Mouse (Mus musculus) kidney, embryonic 14.5 days (tissue): ENCODE measurements at regions not wholly inside any gene's neighbourhood (a gene's known extent, or its start where the extent isn't known, plus 50 kb on each side); places are given as distances from the start of the nearest gene placed in this dataset.
"Not testable (repeated sequence)": the region's sequence is repeated elsewhere in the genome, so short reads cannot be mapped to it uniquely, and the experiment has no call there.

Experiments
- ATAC-seq: fragments of 200-750 bp; cut with Nextera tagmentation; 2 replicates; pipeline ENCODE4 v1.8.0; 2017; ENCODE audit warnings: moderate number of reproducible peaks, mild to moderate bottlenecking, moderate TSS enrichment, moderate library complexity; ENCODE audit not compliant: low FRiP score, low TSS enrichment
- H3K27ac ChIP-seq: fragments of 300-500 bp; sonication (generic); 2 replicates; pipeline ENCODE4 v1.5.1; 2014; ENCODE audit warnings: low read depth, mild to moderate bottlenecking, low read length, moderate library complexity, mixed read lengths
- H3K27me3 ChIP-seq: fragments of 300-500 bp; sonication (generic); 2 replicates; pipeline ENCODE4 v1.6.1; 2014; ENCODE audit warnings: mild to moderate bottlenecking, low read length; ENCODE audit not compliant: control insufficient read depth, insufficient read depth
- H3K36me3 ChIP-seq: fragments of 300-500 bp; sonication (generic); 2 replicates; pipeline ENCODE4 v1.6.1; 2014; ENCODE audit warnings: low read length, mixed read lengths; ENCODE audit not compliant: control insufficient read depth, insufficient read depth
- H3K4me1 ChIP-seq: fragments of 300-500 bp; sonication (generic); 2 replicates; pipeline ENCODE4 v1.6.1; 2014; ENCODE audit warnings: low read length, mixed read lengths; ENCODE audit not compliant: control insufficient read depth, insufficient read depth
- H3K4me2 ChIP-seq: fragments of 300-500 bp; sonication (generic); replicated peaks from 2 replicates; pipeline ENCODE4 v1.6.1; 2014; ENCODE audit warnings: low read depth, mild to moderate bottlenecking, low read length
- H3K4me3 ChIP-seq: fragments of 300-500 bp; sonication (generic); 2 replicates; pipeline ENCODE4 v1.5.1; 2014; ENCODE audit warnings: mild to moderate bottlenecking, low read length
- H3K9ac ChIP-seq: fragments of 300-500 bp; sonication (generic); 2 replicates; pipeline ENCODE4 v1.6.1; 2014; ENCODE audit warnings: low read depth, mild to moderate bottlenecking, low read length, moderate library complexity
- H3K9me3 ChIP-seq: fragments of 300-500 bp; sonication (generic); 2 replicates; pipeline ENCODE4 v1.6.1; 2016; ENCODE audit warnings: low read length; ENCODE audit not compliant: control insufficient read depth
- WGBS: fragments of 180-500 bp; shearing (Covaris S2); extraction: QIAGEN DNeasy Blood & Tissue Kit; methylation state at CpG from one replicate; pipeline ENCODE4 v1.1.7; 2014; 5-methylcytosine and 5-hydroxymethylcytosine counted together

DNA sequence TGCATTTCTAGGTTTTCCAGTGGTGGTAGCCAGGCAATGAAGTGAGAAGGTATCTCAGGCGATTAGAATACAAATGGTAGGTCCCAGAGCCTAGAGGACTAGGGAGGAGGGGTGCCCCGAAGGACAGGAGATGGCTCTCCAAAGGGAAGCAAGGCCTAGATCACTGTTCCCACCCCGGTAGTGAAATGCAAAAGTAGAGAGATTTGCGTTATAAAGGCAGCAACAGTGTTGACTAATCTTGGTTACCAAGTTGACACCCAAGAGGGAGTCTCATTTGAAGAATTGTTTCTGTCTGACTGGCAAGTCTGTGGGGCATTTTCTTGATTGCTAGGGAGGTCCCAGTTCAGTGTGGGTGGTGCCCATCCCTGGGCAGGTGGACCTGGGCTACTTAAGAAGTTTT, 278.8 kb downstream of the Diras2 start:
- no peaks in the 10 kb centered on the region for H3K27me3 ChIP-seq
- no peaks in the 10 kb centered on the region for H3K9me3 ChIP-seq
- H3K27ac ChIP-seq: no peak overlapping the region
- no peaks in the 10 kb centered on the region for H3K36me3 ChIP-seq
- H3K9ac ChIP-seq: no peak overlapping the region
- no peak overlapping the region for H3K4me2 ChIP-seq
- WGBS: 37% methylated on average over 4 of the region's 4 CpGs
- H3K4me3 ChIP-seq: no peak overlapping the region
- no peak for ATAC-seq
- H3K4me1 ChIP-seq: no peaks in the 10 kb centered on the region

DNA sequence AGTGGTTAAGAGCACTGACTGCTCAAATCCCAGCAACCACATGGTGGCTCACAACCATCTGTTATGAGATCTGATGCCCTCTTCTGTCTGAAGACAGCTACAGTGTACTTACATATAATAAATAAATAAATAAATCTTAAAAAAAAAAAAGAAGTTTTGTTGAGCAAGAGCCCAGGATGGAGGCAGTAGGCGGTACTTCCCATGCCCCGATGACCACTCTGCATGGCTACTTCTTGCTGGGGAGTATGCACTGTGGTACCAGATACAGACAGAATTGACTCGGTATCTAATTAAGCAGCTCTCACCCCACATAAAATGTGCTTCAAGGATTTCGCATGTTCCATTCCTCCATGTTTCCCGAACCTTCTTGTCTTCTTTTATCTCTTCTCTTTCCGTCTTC, 278.4 kb downstream of the Diras2 start:
- not testable (repeated sequence) for H3K9me3 ChIP-seq, H3K4me2 ChIP-seq, H3K36me3 ChIP-seq, H3K9ac ChIP-seq, H3K27ac ChIP-seq, H3K27me3 ChIP-seq, H3K4me1 ChIP-seq, H3K4me3 ChIP-seq
- 0 out of 2 replicates have a peak, but pooled peaks have one; percentile 60 for ATAC-seq
- 42% methylated on average over 6 of the region's 6 CpGs for WGBS

DNA sequence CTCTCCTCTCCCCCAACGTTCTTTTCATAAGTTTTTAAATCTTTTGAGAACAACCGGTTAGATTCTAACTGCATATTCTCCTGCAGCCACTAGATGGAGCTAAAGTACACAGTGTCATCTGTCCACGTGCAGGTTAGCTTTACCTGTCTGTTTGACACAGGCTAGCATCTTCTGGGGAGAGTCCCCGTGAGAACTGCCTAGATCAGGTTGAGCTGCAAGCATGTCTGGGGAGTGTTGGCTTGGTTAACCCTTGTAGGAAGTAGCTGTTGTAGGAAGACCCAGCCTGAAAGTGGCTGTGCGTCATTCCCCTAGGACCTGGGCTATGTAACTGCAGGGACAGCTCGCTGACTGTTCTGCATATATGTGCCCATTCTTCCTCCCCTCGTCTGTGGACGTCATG, 277.9 kb downstream of the Diras2 start:
- Histone ChIP-seq H3K27me3 (no peaks in the 10 kb centered on the region), H3K4me2 (no peak overlapping the region), H3K4me1 (no peaks in the 10 kb centered on the region), H3K4me3 (no peak overlapping the region), H3K36me3 (no peaks in the 10 kb centered on the region), H3K27ac (no peak overlapping the region), H3K9ac (no peak overlapping the region), H3K9me3 (no peaks in the 10 kb centered on the region)
- ATAC-seq: peak; percentile 52; the same call in 1 of the 2 replicates
- WGBS: 36% methylated on average over 8 of the region's 8 CpGs

DNA sequence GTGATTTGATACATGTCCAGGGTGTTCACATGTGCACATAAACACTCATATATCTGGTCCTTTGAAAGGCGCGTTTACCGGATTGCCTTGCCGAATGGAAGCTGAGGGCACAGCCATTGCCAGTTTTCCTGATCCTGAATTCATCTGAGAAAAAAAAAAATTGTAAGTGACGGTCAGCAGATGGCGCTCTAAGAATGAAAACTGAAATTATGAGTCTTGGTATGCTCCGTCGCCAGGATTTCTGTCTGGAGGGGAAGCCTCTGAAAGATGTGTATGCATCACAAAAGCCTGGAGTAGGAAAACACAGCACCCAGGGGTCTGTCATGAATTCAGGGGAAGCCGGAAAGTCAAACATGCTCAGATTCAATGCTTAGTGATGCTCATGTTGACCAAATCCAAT, 276.9 kb downstream of the Diras2 start:
- Histone ChIP-seq H3K4me2 (no peak overlapping the region), H3K4me3 (no peak overlapping the region), H3K36me3 (no peaks in the 10 kb centered on the region), H3K27ac (no peak overlapping the region), H3K9ac (no peak overlapping the region), H3K27me3 (no peaks in the 10 kb centered on the region), H3K4me1 (no peaks in the 10 kb centered on the region), H3K9me3 (no peaks in the 10 kb centered on the region)
- 17% methylated on average over 9 of the region's 9 CpGs for WGBS
- no peak for ATAC-seq

DNA sequence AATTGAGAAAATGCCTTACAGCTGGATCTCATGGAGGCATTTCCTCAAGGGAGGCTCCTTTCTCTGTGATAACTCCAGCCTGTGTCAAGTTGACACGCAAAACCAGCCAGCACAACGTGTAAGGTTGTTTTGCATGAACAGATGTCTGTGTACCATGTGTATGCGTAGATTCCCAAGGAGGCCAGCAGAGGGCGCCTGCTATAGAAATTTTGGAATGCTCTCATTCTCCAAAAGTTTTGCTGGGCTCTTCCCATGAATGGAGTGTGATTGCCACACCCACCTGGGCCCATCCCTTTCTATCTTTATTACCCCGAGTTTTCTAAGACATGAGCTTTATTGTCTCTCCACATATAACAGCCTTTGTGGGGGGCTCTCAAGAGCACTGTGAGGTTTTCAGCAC, 275.4 kb downstream of the Diras2 start:
- WGBS: 75% methylated on average over 5 of the region's 5 CpGs
- H3K9me3 ChIP-seq: no peaks in the 10 kb centered on the region
- no peaks in the 10 kb centered on the region for H3K36me3 ChIP-seq
- no peak overlapping the region for H3K4me3 ChIP-seq
- no peak overlapping the region for H3K4me2 ChIP-seq
- no peaks in the 10 kb centered on the region for H3K27me3 ChIP-seq
- no peak overlapping the region for H3K9ac ChIP-seq
- no peak for ATAC-seq
- no peaks in the 10 kb centered on the region for H3K4me1 ChIP-seq
- no peak overlapping the region for H3K27ac ChIP-seq

DNA sequence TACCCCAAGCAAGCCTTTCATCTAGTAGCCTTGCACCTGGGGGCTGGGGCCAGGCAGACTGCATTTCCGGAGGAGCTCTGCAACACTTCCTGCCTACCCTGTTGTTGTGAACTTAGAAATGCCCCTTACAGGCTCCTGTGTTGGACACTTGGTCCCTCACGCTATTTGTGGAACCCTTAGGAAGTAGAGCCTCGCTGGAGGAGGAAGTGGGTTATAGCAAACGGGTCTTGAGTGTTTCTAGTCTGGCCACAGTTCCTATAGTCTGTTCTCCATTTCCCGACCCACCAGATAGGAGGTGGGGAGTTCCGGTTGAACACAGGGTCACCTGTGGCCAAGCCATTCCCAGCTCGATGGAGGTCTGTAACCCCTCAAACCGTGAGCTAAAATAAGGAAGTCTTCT, 272.7 kb downstream of the Diras2 start:
- H3K27ac ChIP-seq: no peak overlapping the region
- no peaks in the 10 kb centered on the region for H3K36me3 ChIP-seq
- H3K4me2 ChIP-seq: no peak overlapping the region
- H3K9ac ChIP-seq: no peak overlapping the region
- H3K9me3 ChIP-seq: no peaks in the 10 kb centered on the region
- H3K4me1 ChIP-seq: no peaks in the 10 kb centered on the region
- WGBS: 81% methylated on average over 8 of the region's 8 CpGs
- H3K4me3 ChIP-seq: no peak overlapping the region
- no peak for ATAC-seq
- no peaks in the 10 kb centered on the region for H3K27me3 ChIP-seq

DNA sequence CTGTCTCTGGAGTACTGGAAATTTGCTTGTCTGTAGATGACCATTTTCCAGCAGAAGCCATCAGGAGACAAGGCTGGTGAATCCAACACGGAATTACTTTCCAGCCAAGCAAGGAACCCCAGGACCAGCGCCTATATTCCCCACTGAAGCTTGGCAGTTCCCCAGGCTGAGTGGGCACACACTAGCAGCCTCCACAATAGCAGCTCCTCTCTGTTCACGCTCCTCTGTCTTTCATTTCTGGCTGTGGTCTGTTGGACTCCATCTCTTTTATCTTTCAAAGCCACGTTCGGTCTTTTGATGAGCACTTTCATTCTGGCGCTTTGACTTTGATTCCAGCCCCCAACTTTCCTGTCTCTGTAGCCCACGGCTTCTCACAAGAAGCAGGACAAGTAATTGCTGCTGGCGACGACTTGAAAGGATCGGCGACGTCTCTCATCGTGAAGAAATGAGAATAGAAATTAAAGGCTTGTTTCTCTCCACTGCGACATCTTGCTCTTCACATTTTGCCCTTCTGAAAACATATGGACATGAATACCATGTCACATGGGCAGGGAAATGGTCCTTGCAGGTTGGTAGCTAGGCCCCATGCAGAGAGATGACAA, 268.0 kb downstream of the Diras2 start:
- no peak for ATAC-seq
- H3K4me2 ChIP-seq: no peak overlapping the region
- no peaks in the 10 kb centered on the region for H3K9me3 ChIP-seq
- no peak overlapping the region for H3K9ac ChIP-seq
- no peaks in the 10 kb centered on the region for H3K4me1 ChIP-seq
- 94% methylated on average over 14 of the region's 14 CpGs for WGBS
- H3K27ac ChIP-seq: no peak overlapping the region
- H3K36me3 ChIP-seq: no peaks in the 10 kb centered on the region
- H3K27me3 ChIP-seq: no peaks in the 10 kb centered on the region
- H3K4me3 ChIP-seq: no peak overlapping the region

DNA sequence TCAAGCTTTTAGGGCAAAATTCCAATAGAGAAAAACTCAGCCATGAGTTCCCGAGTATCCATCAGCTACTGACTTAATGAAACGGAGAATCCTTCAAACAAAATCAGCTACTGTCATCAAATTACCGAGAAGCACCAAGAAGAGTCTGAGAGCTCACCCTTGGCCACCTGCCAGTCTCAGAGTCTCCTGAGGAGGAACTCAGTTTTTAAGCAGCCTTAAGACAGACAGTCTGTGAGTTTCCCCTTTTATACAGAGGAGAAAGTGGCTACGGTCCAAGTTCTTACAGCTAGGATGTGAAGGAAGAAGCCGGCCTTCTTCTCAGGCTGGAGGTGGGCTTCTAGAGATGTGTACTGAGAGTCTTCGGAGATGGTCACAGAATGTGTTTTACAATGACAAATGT, 262.8 kb downstream of the Diras2 start:
- 44% methylated on average over 6 of the region's 6 CpGs for whole genome bisulfite sequencing
- Histone ChIP-seq H3K9ac (no peak overlapping the region), H3K4me2 (no peak overlapping the region), H3K4me1 (no peaks in the 10 kb centered on the region), H3K9me3 (no peaks in the 10 kb centered on the region), H3K27me3 (no peaks in the 10 kb centered on the region), H3K36me3 (no peaks in the 10 kb centered on the region), H3K4me3 (no peak overlapping the region), H3K27ac (no peak overlapping the region)
- ATAC-seq: no peak

DNA sequence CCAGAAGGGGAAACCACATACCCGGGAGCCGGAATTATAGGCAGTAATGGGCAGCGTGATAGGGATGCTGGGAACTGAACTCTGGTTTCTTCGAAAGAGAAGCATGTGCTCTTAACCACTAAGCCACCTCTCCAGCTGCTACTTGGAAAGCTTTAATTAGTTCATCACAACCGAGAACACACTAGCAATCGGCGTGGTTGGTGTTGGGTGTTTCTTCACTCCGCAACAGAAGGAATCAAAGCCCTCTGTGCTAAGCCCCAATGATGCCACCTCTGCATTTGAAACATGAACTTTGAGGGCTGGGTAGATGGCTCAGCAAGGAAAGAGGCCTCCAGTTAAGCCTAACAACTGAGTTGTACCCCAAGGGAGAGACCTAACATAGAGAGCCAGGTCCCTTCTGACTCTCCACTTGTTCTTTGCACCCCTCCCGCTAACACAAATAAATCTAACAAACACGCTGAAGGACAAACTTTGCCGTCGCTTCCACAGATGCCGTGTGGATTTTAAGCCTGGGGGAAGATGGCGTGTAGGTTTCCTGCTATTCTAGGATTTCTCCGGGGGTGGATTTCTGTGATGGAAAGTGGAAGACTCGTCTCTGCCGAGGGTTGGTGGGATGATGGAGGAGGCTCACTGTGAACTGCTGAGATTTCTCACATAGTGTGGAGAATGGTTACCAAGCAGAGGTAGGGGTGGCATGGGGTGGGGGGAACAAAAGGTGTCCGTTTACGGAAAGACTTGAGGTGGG, 257.4 kb downstream of the Diras2 start:
- 83% methylated on average over 19 of the region's 19 CpGs for WGBS

More for the DNA sequence above, 257.4 kb downstream of the Diras2 start:
- no peak for ATAC-seq
- H3K4me1 ChIP-seq: no peaks in the 10 kb centered on the region
- no peak overlapping the region for H3K27ac ChIP-seq
- H3K4me2 ChIP-seq: no peak overlapping the region
- H3K9ac ChIP-seq: no peak overlapping the region
- no peaks in the 10 kb centered on the region for H3K9me3 ChIP-seq
- no peaks in the 10 kb centered on the region for H3K36me3 ChIP-seq
- no peak overlapping the region for H3K4me3 ChIP-seq
- H3K27me3 ChIP-seq: no peaks in the 10 kb centered on the region
